Mouse (Mus musculus) right cerebral cortex, postnatal 14 days (tissue): Measurements from ENCODE around the gene Tmed4.

Experiments used
- DNase-seq: peaks from one replicate; pipeline ENCODE4 v3.0.0; 2022

Gene Tmed4

GRCm38 (mm10) chr11:6274387-6275093 is at the start of gene Tmed4:
TSS of gene Tmed4 (minus strand) at chr11:6274870.
- peak; percentile 99 for DNase-seq

- DNase-seq, result no peak
These were observed 48.7 kb upstream of the Tmed4 start for GRCm38 (mm10) chr11:6323348-6323747.

GRCm38 (mm10) chr11:6322086-6322485 is 47.4 kb upstream of the Tmed4 start:
- DNase-seq, result no peak

- DNase-seq, result no peak
These were observed 44.7 kb upstream of the Tmed4 start for GRCm38 (mm10) chr11:6319374-6319773.

- no peak for DNase-seq
These were observed 43.9 kb upstream of the Tmed4 start for GRCm38 (mm10) chr11:6318559-6318958.

- DNase-seq, result no peak
These were observed 42.2 kb upstream of the Tmed4 start for GRCm38 (mm10) chr11:6316821-6317220.

GRCm38 (mm10) chr11:6313874-6314406 is 39.3 kb upstream of the Tmed4 start:
- DNase-seq, result peak; percentile 11

- no peak for DNase-seq
These were observed 33.5 kb upstream of the Tmed4 start for GRCm38 (mm10) chr11:6308181-6308580.

GRCm38 (mm10) chr11:6305943-6306430 is 31.3 kb upstream of the Tmed4 start:
- DNase-seq, result no peak

GRCm38 (mm10) chr11:6302793-6303192 is 28.1 kb upstream of the Tmed4 start:
- DNase-seq, result no peak

- DNase-seq, result no peak
These were observed 24.8 kb upstream of the Tmed4 start for GRCm38 (mm10) chr11:6299435-6299834.

- no peak for DNase-seq
These were observed 21.4 kb upstream of the Tmed4 start for GRCm38 (mm10) chr11:6296077-6296476.

GRCm38 (mm10) chr11:6294632-6295031 is 20.0 kb upstream of the Tmed4 start:
- DNase-seq, result no peak

- DNase-seq, result no peak
These were observed 18.9 kb upstream of the Tmed4 start for GRCm38 (mm10) chr11:6293601-6294000.

- DNase-seq, result no peak
These were observed 18.3 kb upstream of the Tmed4 start for GRCm38 (mm10) chr11:6292988-6293349.

GRCm38 (mm10) chr11:6292116-6292987 is 17.7 kb upstream of the Tmed4 start:
- peak; percentile 53 for DNase-seq

GRCm38 (mm10) chr11:6291401-6292115 is 16.9 kb upstream of the Tmed4 start, which contains the start of gene Ogdh:
TSS of gene Ogdh (plus strand) at chr11:6291633.
- DNase-seq, result peak; percentile 99

GRCm38 (mm10) chr11:6290883-6291282 is 16.2 kb upstream of the Tmed4 start:
- no peak for DNase-seq

GRCm38 (mm10) chr11:6290138-6290537 is 15.5 kb upstream of the Tmed4 start:
- no peak for DNase-seq

- DNase-seq, result no peak
These were observed 8.3 kb upstream of the Tmed4 start for GRCm38 (mm10) chr11:6282940-6283339.

GRCm38 (mm10) chr11:6276466-6276865 is 1.8 kb upstream of the Tmed4 start:
- no peak for DNase-seq

- no peak for DNase-seq
These were observed 419 bp upstream of the Tmed4 start for GRCm38 (mm10) chr11:6275094-6275484.

- DNase-seq, result no peak
These were observed 1.1 kb downstream of the Tmed4 start for GRCm38 (mm10) chr11:6273607-6274006.
